8 mouse cellular contexts compared by ENCODE assay signal in the genomic region with DNA sequence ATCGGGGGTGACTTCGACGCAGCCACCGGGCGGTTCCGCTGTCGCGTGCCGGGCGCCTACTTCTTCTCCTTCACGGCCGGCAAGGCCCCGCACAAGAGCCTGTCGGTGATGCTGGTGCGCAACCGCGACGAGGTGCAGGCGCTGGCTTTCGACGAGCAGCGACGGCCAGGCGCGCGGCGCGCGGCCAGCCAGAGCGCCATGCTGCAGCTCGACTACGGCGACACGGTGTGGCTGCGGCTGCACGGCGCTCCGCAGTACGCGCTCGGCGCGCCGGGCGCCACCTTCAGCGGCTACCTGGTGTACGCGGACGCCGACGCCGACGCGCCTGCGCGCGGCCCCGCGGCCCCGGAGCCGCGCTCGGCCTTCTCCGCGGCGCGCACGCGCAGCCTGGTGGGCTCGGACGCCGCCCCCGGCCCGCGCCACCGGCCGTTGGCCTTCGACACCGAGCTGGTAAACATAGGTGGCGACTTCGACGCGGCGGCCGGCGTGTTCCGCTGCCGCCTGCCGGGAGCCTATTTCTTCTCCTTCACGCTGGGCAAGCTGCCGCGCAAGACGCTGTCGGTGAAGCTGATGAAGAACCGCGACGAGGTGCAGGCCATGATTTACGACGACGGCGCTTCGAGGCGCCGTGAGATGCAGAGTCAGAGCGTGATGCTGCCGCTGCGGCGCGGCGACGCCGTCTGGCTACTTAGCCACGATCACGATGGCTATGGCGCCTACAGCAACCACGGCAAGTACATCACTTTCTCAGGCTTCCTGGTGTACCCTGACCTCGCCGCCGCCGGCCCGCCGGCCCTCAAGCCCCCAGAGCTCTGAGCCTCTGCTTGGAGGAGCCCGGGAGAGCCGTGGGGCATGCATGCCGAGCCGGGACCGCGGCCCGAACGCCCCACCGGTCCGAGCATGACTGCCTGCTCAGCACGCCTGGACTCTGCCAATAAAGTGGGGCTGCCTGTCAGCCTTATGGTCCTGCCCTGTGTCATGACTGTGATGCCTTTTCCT. TPM values are rescaled to one million over a fixed set of nuclear protein-coding genes. Genes with fewer than 3 reads are reported as not detected.
DNase-seq lines count a peak whose midpoint lies in the region; ATAC-seq lines count a peak whose summit lies in the region.

No protein-coding gene starts in this region.

- H3K27ac ChIP-seq in embryonic facial prominence, embryonic 13.5 days: no peak overlapping the region

- peak; percentile 54 to 66 for DNase-seq in adrenal gland, postnatal 36 days
- peak; percentile 54 to 62 for DNase-seq in heart, postnatal 10 days
- peak; percentile 43 to 81 for DNase-seq in kidney, postnatal 25 days
- peak; percentile 33 for DNase-seq in lung, postnatal 36 days
- peak; percentile 63 to 70 for DNase-seq in right cerebral cortex, postnatal 10 days (ENCODE audit: low spot score in 2 of 2)
- DNase-seq in urinary bladder, postnatal 36 days (ENCODE audit: low spot score in 2 of 2): peak; percentile 38 to 45

- peak; percentile 79 for ATAC-seq in CD4-positive, CD25-positive, alpha-beta regulatory T cell, adult 4 months
- ATAC-seq in embryonic facial prominence, embryonic 13.5 days (ENCODE audit: insufficient number of reproducible peaks, insufficient read depth, low FRiP score, low TSS enrichment, low read depth): peak; percentile 65; the same call in 1 of the 2 replicates

- H3K4me2 ChIP-seq in embryonic facial prominence, embryonic 13.5 days: peak overlapping the region; percentile 75

- peaks cover 25% of the 10 kb centered on the region for H3K4me1 ChIP-seq in embryonic facial prominence, embryonic 13.5 days

- peaks cover 26% of the 10 kb centered on the region for H3K36me3 ChIP-seq in embryonic facial prominence, embryonic 13.5 days

- H3K4me3 ChIP-seq in embryonic facial prominence, embryonic 13.5 days: peak overlapping the region; percentile 57

- H3K27me3 ChIP-seq in embryonic facial prominence, embryonic 13.5 days: peaks cover 60% of the 10 kb centered on the region

- 5% methylated on average over 127 of the region's 133 CpGs for WGBS in embryonic facial prominence, embryonic 13.5 days

- H3K9me3 ChIP-seq in embryonic facial prominence, embryonic 13.5 days: no peaks in the 10 kb centered on the region

- intact Hi-C loops in heart, postnatal 10 days (cut with DNase I): no loop called here

- H3K9ac ChIP-seq in embryonic facial prominence, embryonic 13.5 days: peak overlapping the region; percentile 77

RNA-seq across cellular contexts. Expression of gene C1qtnf4, which starts 4.2 kb away (rescaled TPM):
- polyA plus RNA-seq in CD4-positive, CD25-positive, alpha-beta regulatory T cell, adult 4 months (2017; shearing (Covaris generic)): under 1 TPM; 0.82 to 0.83 TPM
- 1 to 10 TPM in 1 of 2 experiments, under 1 TPM in 1; 0.56 to 1.1 TPM for total RNA-seq in adrenal gland, postnatal 36 days (2021)
- 16.7 and 21.5 TPM in 2 replicates for polyA plus RNA-seq in embryonic facial prominence, embryonic 13.5 days (2015; fragmentation: Nextera tagmentation; extraction: Ambion mirVana)
- total RNA-seq in heart, postnatal 10 days (2021): 1 to 10 TPM; 6.2 to 6.6 TPM

RNA-seq across cellular contexts. Expression of gene Kbtbd4, which starts 14.7 kb away (rescaled TPM):
- 10 to 100 TPM; 40.3 to 50.4 TPM for polyA plus RNA-seq in CD4-positive, CD25-positive, alpha-beta regulatory T cell, adult 4 months (2017; shearing (Covaris generic))
- total RNA-seq in adrenal gland, postnatal 36 days (2021): 10 to 100 TPM; 32.4 to 37.5 TPM
- 46.1 and 47.0 TPM in 2 replicates for polyA plus RNA-seq in embryonic facial prominence, embryonic 13.5 days (2015; fragmentation: Nextera tagmentation; extraction: Ambion mirVana)
- total RNA-seq in heart, postnatal 10 days (2021): 10 to 100 TPM; 21.7 to 26.1 TPM

RNA-seq across cellular contexts. Expression of gene Ndufs3, which starts 14.8 kb away (rescaled TPM):
- 100 to 1,000 TPM; 103 to 127 TPM for polyA plus RNA-seq in CD4-positive, CD25-positive, alpha-beta regulatory T cell, adult 4 months (2017; shearing (Covaris generic))
- 100 to 1,000 TPM; 365 to 412 TPM for total RNA-seq in adrenal gland, postnatal 36 days (2021)
- polyA plus RNA-seq in embryonic facial prominence, embryonic 13.5 days (2015; fragmentation: Nextera tagmentation; extraction: Ambion mirVana): 208 and 232 TPM in 2 replicates
- total RNA-seq in heart, postnatal 10 days (2021): 100 to 1,000 TPM; 693 to 709 TPM

RNA-seq across cellular contexts. Expression of gene Mtch2, which starts 42.9 kb away (rescaled TPM):
- polyA plus RNA-seq in CD4-positive, CD25-positive, alpha-beta regulatory T cell, adult 4 months (2017; shearing (Covaris generic)): 100 to 1,000 TPM; 101 to 104 TPM
- total RNA-seq in adrenal gland, postnatal 36 days (2021): 100 to 1,000 TPM; 242 to 275 TPM
- polyA plus RNA-seq in embryonic facial prominence, embryonic 13.5 days (2015; fragmentation: Nextera tagmentation; extraction: Ambion mirVana): 192 and 198 TPM in 2 replicates
- 100 to 1,000 TPM; 205 TPM for total RNA-seq in heart, postnatal 10 days (2021)

RNA-seq across cellular contexts. Expression of gene Celf1, which starts 50.3 kb away (rescaled TPM):
- polyA plus RNA-seq in CD4-positive, CD25-positive, alpha-beta regulatory T cell, adult 4 months (2017; shearing (Covaris generic)): 10 to 100 TPM; 52.7 to 54.9 TPM
- total RNA-seq in adrenal gland, postnatal 36 days (2021): 100 to 1,000 TPM in 1 of 2 experiments, 10 to 100 TPM in 1; 92.7 to 101 TPM
- polyA plus RNA-seq in embryonic facial prominence, embryonic 13.5 days (2015; fragmentation: Nextera tagmentation; extraction: Ambion mirVana): 82.5 and 91.3 TPM in 2 replicates
- 100 to 1,000 TPM; 111 to 119 TPM for total RNA-seq in heart, postnatal 10 days (2021)
